Mouse (Mus musculus): ENCODE measurements around the gene Rptor.

Rptor gene

DNA sequence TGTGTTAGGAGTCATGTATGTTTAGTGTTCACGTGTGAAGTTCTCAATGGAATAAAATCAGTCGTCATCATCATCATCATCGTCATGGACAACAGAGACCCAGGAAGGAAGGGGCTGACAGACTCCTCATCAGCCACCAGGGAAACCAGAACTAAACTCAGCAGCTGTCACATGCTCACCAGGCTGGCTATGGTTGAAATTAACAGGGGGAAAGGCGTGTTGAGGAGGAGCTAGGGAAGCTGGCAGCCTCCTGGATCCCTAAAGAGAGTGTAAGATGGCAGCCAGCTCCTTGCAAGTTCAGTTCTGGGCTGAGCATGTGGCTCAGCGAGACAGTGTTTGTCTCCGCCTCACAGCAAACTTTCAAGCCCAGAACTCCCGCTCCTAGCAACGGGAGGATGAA lies 332.1 kb downstream of the Rptor start:
- DNase-seq (ENCODE audit: low spot score in 2 of 2), result no peak

DNA sequence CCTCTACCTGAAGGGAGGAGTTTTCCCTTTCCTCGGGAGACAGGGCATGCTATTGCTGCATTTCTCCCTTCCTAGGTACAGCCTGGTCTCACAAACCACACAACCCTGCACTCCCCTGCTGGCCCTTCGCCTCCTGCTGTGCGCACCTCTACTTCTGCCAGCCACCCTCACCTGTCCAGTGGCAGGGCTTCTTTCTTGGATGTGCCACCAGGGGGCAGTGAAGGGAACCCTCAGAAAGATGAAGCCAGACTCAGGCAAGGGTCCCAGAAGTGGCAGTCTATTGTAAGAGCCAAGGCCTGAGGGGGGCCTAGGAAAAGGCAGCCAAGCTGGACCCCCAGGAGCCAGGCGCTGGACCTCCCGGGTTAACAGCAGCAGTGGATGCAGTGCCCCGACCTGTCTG lies 332.8 kb downstream of the Rptor start:
- peak; percentile 65 to 82 for DNase-seq (ENCODE audit: low spot score in 2 of 2)

DNA sequence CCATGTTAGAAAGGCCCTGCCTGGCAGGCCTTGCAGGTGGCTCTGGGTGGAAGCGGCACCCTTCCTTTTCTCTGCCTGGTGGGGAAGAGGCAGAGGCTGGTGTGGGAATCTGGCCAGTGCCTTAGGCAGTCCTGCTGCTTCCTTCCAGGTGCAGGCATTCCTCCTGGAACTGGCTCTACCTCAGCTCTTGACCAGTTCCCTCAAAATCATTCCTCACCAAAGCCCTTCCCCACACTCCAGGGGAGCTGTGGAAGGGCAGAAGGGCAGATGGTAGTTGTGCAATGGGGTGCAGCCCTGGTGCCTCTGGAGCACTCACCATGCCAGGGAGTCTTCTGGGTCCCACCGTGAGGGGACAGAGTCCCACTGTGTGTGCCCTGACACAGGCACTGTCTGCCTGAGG lies 333.8 kb downstream of the Rptor start:
- no peak for DNase-seq (ENCODE audit: low spot score in 2 of 2)

DNA sequence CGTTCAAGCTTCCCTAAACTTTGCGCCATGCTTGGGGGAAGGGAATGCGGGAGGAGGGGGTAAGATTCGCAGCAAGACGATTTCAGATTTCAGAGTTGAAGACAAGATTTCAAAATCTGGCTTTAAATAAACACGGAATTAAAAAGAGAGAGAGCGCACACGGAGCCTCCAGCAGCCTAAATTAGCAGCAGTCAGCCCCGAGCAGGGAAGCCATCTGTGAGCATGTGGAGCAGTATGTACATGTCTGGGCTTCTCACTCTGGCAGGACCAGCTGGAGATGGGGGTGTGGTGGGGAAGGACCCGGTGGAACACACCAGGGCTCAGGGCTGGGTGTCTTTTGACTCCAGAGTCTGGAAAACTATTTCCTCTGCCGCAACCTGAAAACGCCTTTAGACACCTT lies 334.5 kb downstream of the Rptor start:
- DNase-seq (ENCODE audit: low spot score in 2 of 2), result no peak

DNA sequence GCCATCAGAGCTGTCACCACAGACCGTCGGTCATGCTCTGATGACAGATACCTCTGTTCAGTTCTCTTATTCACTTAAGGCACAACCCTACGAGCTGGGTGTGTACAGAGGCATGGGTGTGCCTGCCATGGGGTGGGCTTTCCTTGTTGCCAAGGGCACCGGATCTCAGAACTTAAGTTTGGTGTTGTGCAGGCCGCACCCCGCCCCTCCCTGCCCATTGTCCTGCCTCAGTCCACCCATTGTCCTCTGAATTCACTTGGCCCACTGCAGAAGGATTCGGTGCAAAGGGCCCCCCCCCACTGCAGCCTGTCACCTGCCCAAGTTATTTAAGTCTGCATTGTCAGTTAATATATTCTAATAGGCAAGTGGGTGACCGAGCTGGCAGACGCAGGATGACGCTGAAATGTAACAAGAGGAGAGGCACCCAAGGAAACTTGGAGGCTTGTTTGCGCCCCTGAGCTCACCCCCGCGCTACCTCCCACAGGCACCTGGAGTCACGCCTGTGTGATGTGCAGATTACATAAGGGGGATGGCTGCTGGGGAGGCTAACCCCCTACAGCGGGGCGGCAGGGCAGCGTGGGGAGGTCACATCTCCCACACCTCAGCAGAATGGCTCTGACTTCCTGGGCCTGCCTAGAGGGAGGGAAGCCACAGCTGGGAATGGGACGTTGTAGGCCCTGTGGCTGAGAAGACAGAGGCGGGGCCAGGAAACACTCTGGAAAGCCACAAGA lies 335.2 kb downstream of the Rptor start:
- DNase-seq (ENCODE audit: low spot score in 2 of 2), result no peak

DNA sequence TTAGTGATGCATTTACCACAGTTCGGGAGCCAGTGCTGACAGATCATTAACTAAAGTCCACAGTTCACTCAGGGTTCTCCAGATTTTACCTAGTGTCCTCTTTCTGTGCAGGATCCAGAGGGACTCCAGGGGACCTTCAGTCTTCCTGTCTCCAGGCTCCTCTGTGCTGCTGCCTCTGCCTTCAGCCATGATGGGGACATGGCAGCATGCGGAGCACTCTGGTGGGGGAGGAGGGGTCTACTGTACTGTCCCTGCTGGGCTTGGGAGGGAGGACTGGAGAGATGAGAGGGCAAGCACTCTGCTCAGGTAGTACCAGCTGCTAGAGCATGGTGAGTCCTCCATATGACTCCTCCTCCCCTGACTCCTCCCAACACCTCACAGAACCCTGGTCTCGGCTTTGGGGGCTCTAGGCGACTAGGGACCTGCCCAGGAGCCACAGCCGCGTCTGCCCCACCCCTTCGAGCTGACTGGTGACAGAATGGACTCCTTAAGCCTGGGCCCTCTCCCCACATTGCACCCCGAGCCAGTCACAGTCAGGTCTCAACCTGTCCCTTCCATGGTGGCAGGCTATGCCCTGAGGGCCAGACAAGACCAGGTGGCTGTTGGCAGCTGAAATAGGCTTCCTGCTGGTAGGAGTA lies 336.5 kb downstream of the Rptor start:
- DNase-seq (ENCODE audit: low spot score in 2 of 2), result no peak

DNA sequence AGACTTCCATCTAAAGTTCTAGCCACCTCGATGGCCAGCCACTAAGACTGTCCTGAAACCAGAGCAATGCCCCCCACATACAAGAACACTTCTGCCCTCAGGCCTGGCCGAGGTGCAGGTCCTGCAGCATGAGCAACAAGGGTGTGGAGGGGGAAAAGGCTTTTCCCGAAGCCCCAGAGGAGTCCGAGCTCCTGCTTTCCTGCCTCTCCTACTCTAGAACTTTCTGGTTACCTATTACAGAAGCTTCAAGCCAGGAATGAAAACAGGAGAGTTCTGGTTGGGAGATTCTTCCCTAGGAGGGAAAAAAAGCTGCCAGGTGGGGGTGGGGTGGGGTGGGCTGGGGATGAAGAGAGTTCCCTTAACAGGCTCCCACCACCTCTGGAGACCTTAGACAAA lies 337.0 kb downstream of the Rptor start:
- no peak for DNase-seq (ENCODE audit: low spot score in 2 of 2)

DNA sequence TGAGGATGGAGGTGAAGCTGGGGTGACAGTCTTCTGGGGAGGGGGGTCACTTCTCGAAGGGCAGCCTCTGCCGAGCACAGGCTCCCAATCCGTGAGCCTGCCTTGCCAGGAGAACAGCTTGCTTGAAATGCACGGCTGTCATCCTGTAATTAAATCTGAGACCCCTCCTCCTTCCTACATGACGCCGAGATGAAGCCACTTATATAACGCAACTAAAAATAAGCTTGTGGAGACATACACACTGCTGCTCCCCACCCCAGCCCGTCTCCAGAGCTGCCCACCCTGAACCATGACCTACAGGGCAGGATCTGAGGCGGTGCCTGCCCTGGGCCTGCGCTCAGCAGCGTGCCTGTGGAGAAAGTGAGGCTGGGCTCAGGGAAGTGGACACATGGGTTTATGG lies 337.4 kb downstream of the Rptor start:
- DNase-seq (ENCODE audit: low spot score in 2 of 2), result no peak

DNA sequence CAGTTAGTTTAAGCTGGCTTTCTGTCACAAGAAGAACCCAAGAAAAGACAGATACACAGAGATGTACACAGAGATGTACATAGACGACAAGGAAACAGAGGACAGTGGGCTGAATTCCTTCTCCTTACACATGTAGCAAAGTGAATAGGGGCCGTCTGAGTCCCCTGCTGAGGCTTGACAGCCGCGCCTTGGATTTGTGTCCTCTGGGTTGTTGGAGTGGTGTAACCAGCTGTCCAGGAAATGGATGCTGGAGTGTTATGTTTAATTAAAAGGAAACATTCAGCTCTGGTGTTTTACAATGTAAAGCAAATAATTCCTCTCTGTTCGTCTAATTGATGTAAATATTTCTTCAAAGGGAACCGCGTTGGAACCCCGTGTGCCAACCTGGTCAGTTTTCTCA lies 339.1 kb downstream of the Rptor start:
- no peak for DNase-seq (ENCODE audit: low spot score in 2 of 2)

DNA sequence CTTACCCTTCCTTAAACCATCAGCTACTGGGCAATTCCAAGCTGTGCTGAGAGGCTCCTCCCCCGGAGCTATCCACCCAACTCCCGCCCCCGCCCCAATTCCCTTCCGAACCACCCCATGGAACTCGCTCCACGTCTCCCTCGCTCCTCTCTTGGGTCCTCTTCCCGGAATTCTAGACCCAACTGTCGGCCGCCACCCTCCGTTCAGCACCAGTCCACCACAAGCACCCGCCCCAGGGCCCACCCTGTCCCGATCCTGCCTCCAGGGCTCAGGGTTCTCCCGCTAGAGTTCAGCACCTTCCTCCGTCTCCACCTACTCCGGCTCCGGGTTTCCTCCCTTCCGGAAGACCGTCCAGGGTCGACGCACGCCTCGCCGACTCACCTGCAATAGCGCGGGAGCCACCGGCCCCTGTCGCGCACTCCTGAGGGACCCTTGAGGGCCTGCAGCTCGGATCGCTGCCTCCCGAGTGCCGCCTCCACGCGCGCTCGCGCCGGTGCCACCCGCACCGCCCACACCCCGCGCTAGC lies 339.6 kb downstream of the Rptor start:
- no peak for DNase-seq (ENCODE audit: low spot score in 2 of 2)

DNA sequence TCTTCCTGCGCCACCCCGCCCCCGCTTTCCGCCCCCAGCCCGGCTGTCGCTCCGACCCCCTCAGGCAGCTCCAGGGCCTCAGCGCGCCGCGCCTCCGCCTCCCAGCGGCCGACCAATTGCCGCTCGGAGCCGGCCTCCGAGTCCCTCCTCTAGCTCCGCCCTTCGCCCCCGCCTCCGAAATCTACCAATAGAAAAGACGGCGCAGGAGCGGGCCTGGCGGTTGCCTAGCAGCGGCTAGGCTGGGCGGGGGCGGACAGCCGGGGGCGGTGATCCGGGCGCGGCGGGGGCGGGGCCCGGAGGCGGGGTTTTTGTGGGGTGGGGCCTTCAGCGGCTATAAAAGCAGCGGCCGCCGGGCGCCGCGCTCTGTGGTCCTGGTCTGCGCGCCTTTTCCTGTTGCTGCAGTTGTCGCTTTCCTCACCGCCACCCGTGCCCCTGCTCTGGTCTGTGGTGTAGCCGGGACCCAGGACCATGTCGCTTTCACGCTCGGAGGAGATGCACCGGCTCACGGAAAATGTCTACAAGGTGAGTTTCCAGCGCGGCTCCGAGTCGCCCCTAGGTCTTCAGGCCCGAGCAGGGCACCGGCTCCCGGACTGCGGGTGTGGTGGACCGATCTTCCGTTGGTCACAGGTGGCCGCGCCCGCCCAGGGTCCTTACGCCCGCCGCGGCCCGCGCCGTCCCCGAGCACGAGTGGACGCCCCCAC lies 340.2 kb downstream of the Rptor start, which contains the start of gene Baiap2:
TSS of gene Baiap2 (plus strand) at position 37 of the 701 bp plus-strand sequence.
- peak; percentile 94 to 99 for DNase-seq (ENCODE audit: low spot score in 2 of 2)

DNA sequence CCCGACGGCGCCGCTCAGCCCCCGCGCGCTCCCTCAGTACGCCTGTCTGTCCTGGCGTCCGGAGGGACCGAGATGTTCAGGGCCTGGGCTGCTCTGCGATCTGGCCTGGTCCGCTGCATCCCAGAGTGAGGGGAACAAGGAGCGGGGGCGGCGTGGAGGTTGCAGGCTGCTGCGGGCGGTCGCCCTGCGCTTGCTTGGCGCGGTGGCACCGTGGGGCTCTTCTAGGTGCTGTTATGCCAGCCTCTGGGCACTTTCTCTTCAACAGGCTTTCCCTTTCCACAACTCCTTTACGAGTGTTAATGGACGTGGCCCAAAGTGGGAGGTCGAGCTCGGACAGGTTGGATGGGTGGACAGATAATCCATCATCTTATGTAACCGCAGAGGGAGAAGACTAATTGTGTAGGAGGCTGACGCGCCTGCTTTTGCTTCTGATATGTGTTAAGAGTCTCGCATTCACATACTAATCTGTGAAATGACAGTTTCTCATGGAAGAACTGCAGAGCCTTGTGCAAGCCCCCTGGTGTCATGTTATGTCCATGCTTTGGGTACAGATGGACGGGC lies 340.8 kb downstream of the Rptor start:
- DNase-seq (ENCODE audit: low spot score in 2 of 2), result peak; percentile 42 to 53

DNA sequence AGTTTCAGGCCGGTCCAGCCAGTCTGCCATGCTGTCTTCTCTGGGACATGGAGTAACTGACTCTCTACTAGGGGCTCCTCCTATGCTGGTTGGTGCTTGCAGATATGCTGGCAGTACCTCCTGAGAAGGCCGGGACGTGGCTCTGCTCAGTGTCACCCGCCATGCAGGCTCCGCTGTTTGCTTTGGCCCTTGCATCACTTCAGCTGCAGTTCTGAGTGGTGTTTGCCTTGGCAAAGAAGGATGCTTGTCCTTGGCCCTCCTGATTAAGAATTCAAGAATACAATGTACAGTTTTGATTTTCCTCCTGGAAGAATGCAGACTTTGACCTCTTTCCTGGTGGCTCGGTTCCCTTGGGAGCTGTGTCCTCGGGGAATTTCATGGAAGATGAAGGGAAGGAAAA lies 342.6 kb downstream of the Rptor start:
- DNase-seq (ENCODE audit: low spot score in 2 of 2), result no peak

DNA sequence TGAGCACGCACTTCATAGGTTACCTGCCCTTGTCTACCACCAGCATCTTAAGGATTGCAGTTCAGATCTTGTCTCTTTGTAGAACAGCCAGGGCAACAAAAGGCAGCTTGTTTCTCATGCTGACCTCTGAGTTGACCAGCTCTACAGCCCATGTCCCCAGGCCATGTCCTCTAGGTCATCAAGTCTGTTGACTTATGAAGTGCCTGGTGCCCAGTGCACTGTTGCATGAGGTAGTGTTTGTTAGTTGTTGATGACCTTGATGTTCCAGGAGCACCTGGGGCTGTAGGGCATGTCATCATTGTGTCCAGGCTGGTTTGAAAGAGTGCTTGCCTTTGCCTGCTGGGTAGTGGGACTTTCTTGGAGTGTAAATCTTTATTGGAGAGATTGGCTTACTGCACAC lies 344.7 kb downstream of the Rptor start:
- DNase-seq (ENCODE audit: low spot score in 2 of 2), result no peak

DNA sequence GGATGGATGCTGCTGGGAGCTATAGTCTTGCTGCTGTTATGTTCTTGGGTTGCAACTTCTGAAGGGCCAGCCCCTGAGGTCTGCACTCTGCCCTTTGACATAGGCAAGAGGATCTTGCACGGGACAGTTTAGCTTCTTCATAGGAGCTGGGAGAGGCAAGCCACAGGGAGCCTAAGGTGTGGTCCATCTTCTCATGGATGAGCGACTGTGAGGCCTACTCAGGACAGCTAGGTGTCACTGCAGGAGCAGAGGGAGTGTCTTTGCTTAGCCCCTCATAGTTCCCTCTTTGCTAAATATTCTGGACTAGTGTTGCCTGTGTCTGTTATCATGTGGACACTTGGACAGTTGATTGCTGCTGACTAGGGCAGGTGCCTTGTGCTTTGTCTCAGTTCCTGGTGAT lies 345.2 kb downstream of the Rptor start:
- no peak for DNase-seq (ENCODE audit: low spot score in 2 of 2)

DNA sequence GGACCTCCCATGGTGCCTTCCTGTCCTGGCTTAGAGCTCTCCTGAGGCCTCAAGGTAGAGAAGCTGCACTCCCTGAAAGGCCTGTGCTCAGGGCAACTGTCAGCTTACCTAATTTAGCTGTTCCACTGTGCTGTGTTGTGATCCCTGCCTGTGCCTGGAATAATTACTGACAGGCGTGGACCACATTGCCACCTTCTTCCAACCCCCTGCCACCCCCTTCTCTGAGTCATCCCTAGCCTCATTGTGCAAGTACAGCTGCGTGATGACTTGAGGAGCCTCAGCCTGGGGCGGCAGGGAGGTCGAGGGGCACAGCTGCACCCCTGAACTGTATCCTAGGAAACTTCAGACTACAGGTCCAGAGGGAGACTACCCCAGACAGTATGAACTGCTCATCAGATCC lies 345.6 kb downstream of the Rptor start:
- DNase-seq (ENCODE audit: low spot score in 2 of 2), result no peak

DNA sequence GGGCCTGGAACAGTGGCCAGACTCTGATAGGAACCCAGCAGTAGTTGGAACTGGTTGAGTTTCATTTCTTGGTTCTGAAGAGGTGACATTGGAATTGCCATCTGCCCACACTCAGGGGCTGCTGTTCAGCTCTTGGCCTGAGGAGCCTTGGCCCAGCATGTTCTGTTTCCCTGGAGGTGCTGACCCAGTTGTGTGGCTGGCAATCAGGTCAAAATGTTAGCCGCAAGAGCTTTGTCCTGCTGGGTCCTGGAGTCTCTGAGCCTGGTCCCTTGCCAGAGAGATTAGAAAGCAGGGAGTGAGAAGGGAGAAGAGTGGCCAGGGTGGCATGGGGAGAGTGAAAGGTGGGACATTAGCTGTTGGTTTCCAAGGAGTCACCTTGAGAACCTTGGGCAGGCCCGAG lies 346.1 kb downstream of the Rptor start:
- no peak for DNase-seq (ENCODE audit: low spot score in 2 of 2)

Measured in spleen, postnatal 10 days (tissue).